Mouse (Mus musculus) hindbrain, embryonic 13.5 days (tissue): Measurements from ENCODE around the gene Nxt1. TPM values are rescaled to one million over a fixed set of nuclear protein-coding genes. Genes with fewer than 3 reads are reported as not detected.

Experiments
- ATAC-seq: fragments of 200-750 bp; cut with Nextera tagmentation; 2 replicates; pipeline ENCODE4 v1.8.0; 2017; ENCODE audit warnings: moderate TSS enrichment; ENCODE audit not compliant: low FRiP score
- H3K27ac ChIP-seq: fragments of 300-500 bp; sonication (generic); 2 replicates; pipeline ENCODE4 v1.5.1; 2015; ENCODE audit warnings: inconsistent platforms, mild to moderate bottlenecking, moderate library complexity
- H3K27me3 ChIP-seq: fragments of 300-500 bp; sonication (generic); 2 replicates; pipeline ENCODE4 v1.6.1; 2015; ENCODE audit warnings: mild to moderate bottlenecking, inconsistent platforms
- H3K36me3 ChIP-seq: fragments of 300-500 bp; sonication (generic); 2 replicates; pipeline ENCODE4 v1.6.1; 2015; ENCODE audit warnings: mild to moderate bottlenecking, inconsistent platforms
- H3K4me1 ChIP-seq: fragments of 300-500 bp; sonication (generic); replicated peaks from 2 replicates; pipeline ENCODE4 v1.6.1; 2015; ENCODE audit warnings: inconsistent platforms
- H3K4me2 ChIP-seq: fragments of 300-500 bp; sonication (generic); 2 replicates; pipeline ENCODE4 v1.6.1; 2015; ENCODE audit warnings: inconsistent platforms, mild to moderate bottlenecking, moderate library complexity
- H3K4me3 ChIP-seq: fragments of 300-500 bp; sonication (generic); 2 replicates; pipeline ENCODE4 v1.5.1; 2015; ENCODE audit warnings: mild to moderate bottlenecking, inconsistent platforms
- H3K9ac ChIP-seq: fragments of 300-500 bp; sonication (generic); 2 replicates; pipeline ENCODE4 v1.6.1; 2015; ENCODE audit warnings: mild to moderate bottlenecking, inconsistent platforms
- H3K9me3 ChIP-seq: fragments of 300-500 bp; sonication (generic); 2 replicates; pipeline ENCODE4 v1.6.1; 2016; ENCODE audit warnings: inconsistent platforms
- WGBS: fragments of 180-500 bp; shearing (Covaris S2); methylation state at CpG from one replicate; pipeline ENCODE4 v1.1.7; 2015; 5-methylcytosine and 5-hydroxymethylcytosine counted together
- polyA plus RNA-seq: library from polyadenylated mRNA; unstranded; fragments of >200 nt; fragmentation: Nextera tagmentation; extraction: Ambion mirVana; gene quantifications from 2 replicates; pipeline ENCODE4 v1.2.1, GENCODE M21; 2015

Nxt1 gene
- polyA plus RNA-seq, 1 experiment from 2014 or later = 53.0 TPM

DNA sequence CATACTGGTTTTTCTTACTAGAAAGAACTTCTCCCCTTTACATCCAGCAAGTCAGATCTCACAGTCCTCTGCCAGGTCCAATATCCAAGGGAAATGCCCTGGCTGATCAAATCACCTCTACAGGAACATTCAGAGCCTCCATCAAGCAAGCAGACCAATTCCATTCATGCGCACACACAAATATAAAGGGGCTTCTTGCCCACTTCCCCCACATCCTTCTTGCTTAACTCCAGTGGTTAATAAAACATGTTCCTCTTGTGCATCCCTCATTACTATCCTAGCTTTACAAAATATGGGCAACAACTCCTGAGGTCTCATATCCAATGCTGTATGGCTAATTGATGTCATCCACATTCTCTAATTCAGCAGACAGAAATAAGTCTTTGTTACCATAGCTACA, 8.9 kb upstream of the Nxt1 start:
- Histone ChIP-seq H3K9me3 (no peaks in the 10 kb centered on the region), H3K27me3 (no peaks in the 10 kb centered on the region), H3K9ac (no peak overlapping the region), H3K4me1 (no peaks in the 10 kb centered on the region), H3K4me2 (no peak overlapping the region), H3K4me3 (no peak overlapping the region), H3K27ac (no peak overlapping the region), H3K36me3 (no peaks in the 10 kb centered on the region)
- no peak for ATAC-seq
- 91% methylated on average over 1 of the region's 1 CpGs for WGBS

DNA sequence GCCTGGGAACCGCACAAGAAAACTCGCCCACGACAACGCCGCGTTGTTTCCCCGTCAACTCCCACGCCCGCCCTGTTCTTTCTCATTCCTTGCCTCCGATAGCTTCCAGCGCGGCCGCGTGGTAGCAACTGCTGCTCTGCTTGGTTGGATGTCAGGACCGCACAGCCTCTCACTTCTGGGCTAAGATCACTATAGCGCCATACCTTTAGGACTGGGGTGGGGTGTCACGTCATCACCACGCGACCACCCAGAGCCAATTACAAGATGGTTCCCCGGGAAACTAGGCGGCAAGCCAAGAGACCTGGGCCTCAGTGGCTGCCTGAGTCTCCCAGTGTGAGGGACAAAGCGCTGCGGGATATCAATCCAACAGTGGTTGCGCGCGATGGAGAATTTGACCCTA, 5.4 kb downstream of the Nxt1 start:
- peaks cover 61% of the 10 kb centered on the region for H3K4me1 ChIP-seq
- ATAC-seq = peak; percentile 50
- peaks cover 21% of the 10 kb centered on the region for H3K36me3 ChIP-seq
- peak overlapping the region; percentile 94 for H3K4me2 ChIP-seq
- H3K27me3 ChIP-seq = no peaks in the 10 kb centered on the region
- peak overlapping the region; percentile 63 for H3K9ac ChIP-seq
- WGBS = 5% methylated on average over 26 of the region's 26 CpGs
- no peaks in the 10 kb centered on the region for H3K9me3 ChIP-seq
- peak overlapping the region; percentile 85 for H3K27ac ChIP-seq
- peak overlapping the region; percentile 46 for H3K4me3 ChIP-seq

DNA sequence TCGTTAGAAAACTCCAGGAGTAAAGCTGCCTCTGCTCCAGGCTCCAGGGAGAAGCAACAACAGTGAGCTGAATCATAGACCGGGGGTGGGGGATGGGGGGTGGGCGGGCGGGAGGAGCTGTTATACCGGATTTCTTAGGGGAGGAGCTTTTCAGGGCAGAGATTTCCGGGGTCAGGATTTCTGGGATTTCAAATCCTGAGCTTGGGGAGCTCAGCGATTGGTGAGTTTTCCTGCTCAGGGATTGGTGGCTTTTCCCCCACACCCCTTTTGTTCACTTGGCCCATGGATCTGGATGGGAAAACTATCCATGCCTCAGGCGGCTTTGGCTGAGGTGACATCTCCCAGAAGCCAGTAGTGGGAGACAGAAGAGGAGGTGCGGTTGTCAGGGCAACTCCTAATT, 6.9 kb downstream of the Nxt1 start:
- WGBS = 3% methylated on average over 9 of the region's 9 CpGs
- H3K9ac ChIP-seq = no peak overlapping the region
- H3K4me1 ChIP-seq = peaks cover 48% of the 10 kb centered on the region
- peaks cover 31% of the 10 kb centered on the region for H3K36me3 ChIP-seq
- ATAC-seq = peak; percentile 1; the same call in 1 of the 2 replicates
- peak overlapping the region; percentile 83 for H3K27ac ChIP-seq
- H3K27me3 ChIP-seq = no peaks in the 10 kb centered on the region
- H3K9me3 ChIP-seq = no peaks in the 10 kb centered on the region
- H3K4me3 ChIP-seq = peak overlapping the region; percentile 17
- peak overlapping the region; percentile 94 for H3K4me2 ChIP-seq

DNA sequence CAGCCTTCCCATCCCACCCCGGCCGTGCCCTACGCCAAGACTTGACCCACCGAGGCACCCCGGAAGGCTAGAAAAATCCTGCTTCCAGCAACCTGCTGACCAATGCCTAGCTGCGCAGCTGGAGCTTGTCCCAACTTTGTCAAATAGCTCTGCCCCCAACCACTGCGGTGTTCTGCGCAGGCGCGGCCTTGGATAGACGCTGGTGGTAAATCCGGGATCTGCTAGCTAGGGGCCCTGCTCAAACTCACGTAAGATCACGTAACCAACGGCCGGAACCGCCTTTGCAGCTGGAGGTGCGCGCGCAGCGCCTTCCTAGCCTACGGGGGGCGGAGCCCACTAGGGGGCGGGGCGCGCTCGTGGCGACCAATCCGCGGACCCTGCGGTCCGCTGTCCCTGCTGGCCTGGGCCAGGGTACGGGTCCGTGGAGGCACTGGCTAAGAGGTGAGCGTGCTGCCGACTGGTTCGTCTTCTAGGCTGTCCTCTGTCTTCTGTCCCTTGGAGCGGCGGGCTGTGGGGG, 8.4 kb downstream of the Nxt1 start, which contains the start of gene Gzf1:
Gzf1 (plus strand) TSS at position 249 of the 517 bp plus-strand sequence.
- no peaks in the 10 kb centered on the region for H3K27me3 ChIP-seq
- H3K9ac ChIP-seq = peak within 1 kb of the TSS; percentile 85
- peak within 1 kb of the TSS; percentile 71 for H3K4me3 ChIP-seq
- peaks cover 57% of the 10 kb centered on the region for H3K4me1 ChIP-seq
- peak; percentile 95 for ATAC-seq
- WGBS = under 1% methylated on average over 39 of the region's 39 CpGs
- peak within 1 kb of the TSS; percentile 94 for H3K4me2 ChIP-seq
- peak within 1 kb of the TSS; percentile 89 for H3K27ac ChIP-seq
- peaks cover 34% of the 10 kb centered on the region for H3K36me3 ChIP-seq
- H3K9me3 ChIP-seq = no peaks in the 10 kb centered on the region

GRCm38 (mm10) chr2:148681461-148681891, 9.1 kb downstream of the Nxt1 start:
- peaks cover 59% of the 10 kb centered on the region for H3K4me1 ChIP-seq
- no peaks in the 10 kb centered on the region for H3K27me3 ChIP-seq
- peak overlapping the region; percentile 94 for H3K4me2 ChIP-seq
- peak; percentile 60 for ATAC-seq
- H3K9ac ChIP-seq = peak overlapping the region; percentile 85
- H3K9me3 ChIP-seq = no peaks in the 10 kb centered on the region
- H3K27ac ChIP-seq = peak overlapping the region; percentile 89
- H3K4me3 ChIP-seq = peak overlapping the region; percentile 71
- 8% methylated on average over 17 of the region's 17 CpGs for WGBS
- peaks cover 34% of the 10 kb centered on the region for H3K36me3 ChIP-seq

- H3K27me3 ChIP-seq = no peaks in the 10 kb centered on the region
- H3K4me1 ChIP-seq = peaks cover 46% of the 10 kb centered on the region
- H3K9me3 ChIP-seq = no peaks in the 10 kb centered on the region
- no peak overlapping the region for H3K4me3 ChIP-seq
- no peak overlapping the region for H3K9ac ChIP-seq
- WGBS = 100% methylated on average over 1 of the region's 1 CpGs
- H3K4me2 ChIP-seq = no peak overlapping the region
- no peak for ATAC-seq
- peaks cover 45% of the 10 kb centered on the region for H3K36me3 ChIP-seq
- H3K27ac ChIP-seq = no peak overlapping the region
Measured at GRCm38 (mm10) chr2:148683031-148683430, 10.6 kb downstream of the Nxt1 start.

GRCm38 (mm10) chr2:148684972-148685371, 12.6 kb downstream of the Nxt1 start:
- Histone ChIP-seq H3K36me3 (peaks cover 57% of the 10 kb centered on the region), H3K4me2 (no peak overlapping the region), H3K4me3 (no peak overlapping the region), H3K9ac (no peak overlapping the region), H3K4me1 (peaks cover 28% of the 10 kb centered on the region), H3K9me3 (no peaks in the 10 kb centered on the region), H3K27me3 (no peaks in the 10 kb centered on the region), H3K27ac (no peak overlapping the region)
- 100% methylated on average over 2 of the region's 2 CpGs for WGBS
- ATAC-seq = no peak

GRCm38 (mm10) chr2:148685709-148686108, 13.3 kb downstream of the Nxt1 start:
- ATAC-seq = no peak
- no peak overlapping the region for H3K4me2 ChIP-seq
- WGBS = 90% methylated on average over 3 of the region's 3 CpGs
- no peak overlapping the region for H3K4me3 ChIP-seq
- H3K27ac ChIP-seq = no peak overlapping the region
- no peaks in the 10 kb centered on the region for H3K9me3 ChIP-seq
- no peak overlapping the region for H3K9ac ChIP-seq
- no peaks in the 10 kb centered on the region for H3K27me3 ChIP-seq
- peaks cover 22% of the 10 kb centered on the region for H3K4me1 ChIP-seq
- peaks cover 64% of the 10 kb centered on the region for H3K36me3 ChIP-seq

- Histone ChIP-seq H3K4me1 (peaks cover 18% of the 10 kb centered on the region), H3K27ac (no peak overlapping the region), H3K4me2 (no peak overlapping the region), H3K9me3 (no peaks in the 10 kb centered on the region), H3K36me3 (peaks cover 76% of the 10 kb centered on the region), H3K4me3 (no peak overlapping the region), H3K27me3 (no peaks in the 10 kb centered on the region), H3K9ac (no peak overlapping the region)
- WGBS = 95% methylated on average over 1 of the region's 1 CpGs
- ATAC-seq = no peak
Measured at GRCm38 (mm10) chr2:148686862-148687261, 14.5 kb downstream of the Nxt1 start.

DNA sequence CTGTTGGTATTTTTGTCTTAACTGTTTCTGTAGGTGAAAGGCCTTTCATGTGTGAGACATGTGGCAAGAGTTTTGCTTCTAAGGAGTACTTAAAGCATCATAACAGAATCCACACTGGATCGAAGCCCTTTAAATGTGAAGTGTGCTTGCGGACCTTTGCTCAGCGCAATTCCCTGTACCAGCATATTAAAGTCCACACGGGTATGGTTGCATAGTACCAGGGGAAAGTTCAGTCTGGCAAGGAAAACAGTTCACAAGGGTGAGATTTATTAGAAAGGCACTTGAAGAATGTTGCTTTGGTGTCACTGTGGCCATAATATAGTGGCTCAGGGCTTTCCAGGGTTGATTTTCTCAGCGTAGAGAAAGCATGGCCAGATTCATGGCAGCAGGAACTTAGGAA, 15.6 kb downstream of the Nxt1 start:
- Histone ChIP-seq H3K27me3 (no peaks in the 10 kb centered on the region), H3K4me3 (no peak overlapping the region), H3K36me3 (peaks cover 84% of the 10 kb centered on the region), H3K27ac (no peak overlapping the region), H3K9ac (no peak overlapping the region), H3K9me3 (no peaks in the 10 kb centered on the region), H3K4me2 (no peak overlapping the region), H3K4me1 (peaks cover 11% of the 10 kb centered on the region)
- no peak for ATAC-seq
- 97% methylated on average over 5 of the region's 5 CpGs for WGBS

GRCm38 (mm10) chr2:148689444-148690140, 17.2 kb downstream of the Nxt1 start:
- Histone ChIP-seq H3K27me3 (no peaks in the 10 kb centered on the region), H3K4me1 (peaks cover 11% of the 10 kb centered on the region), H3K27ac (no peak overlapping the region), H3K4me2 (no peak overlapping the region), H3K9me3 (no peaks in the 10 kb centered on the region), H3K9ac (no peak overlapping the region), H3K36me3 (peaks cover 87% of the 10 kb centered on the region), H3K4me3 (no peak overlapping the region)
- no peak for ATAC-seq
- WGBS = 93% methylated on average over 6 of the region's 6 CpGs

- Histone ChIP-seq H3K9ac (no peak overlapping the region), H3K27ac (no peak overlapping the region), H3K9me3 (no peaks in the 10 kb centered on the region), H3K4me1 (peaks cover 5% of the 10 kb centered on the region; the same call in 1 of the 2 replicates), H3K4me3 (no peak overlapping the region), H3K36me3 (peaks cover 87% of the 10 kb centered on the region), H3K27me3 (no peaks in the 10 kb centered on the region), H3K4me2 (no peak overlapping the region)
- 95% methylated on average over 3 of the region's 3 CpGs for WGBS
- ATAC-seq = no peak
Measured at GRCm38 (mm10) chr2:148690291-148690690, 17.9 kb downstream of the Nxt1 start.

DNA sequence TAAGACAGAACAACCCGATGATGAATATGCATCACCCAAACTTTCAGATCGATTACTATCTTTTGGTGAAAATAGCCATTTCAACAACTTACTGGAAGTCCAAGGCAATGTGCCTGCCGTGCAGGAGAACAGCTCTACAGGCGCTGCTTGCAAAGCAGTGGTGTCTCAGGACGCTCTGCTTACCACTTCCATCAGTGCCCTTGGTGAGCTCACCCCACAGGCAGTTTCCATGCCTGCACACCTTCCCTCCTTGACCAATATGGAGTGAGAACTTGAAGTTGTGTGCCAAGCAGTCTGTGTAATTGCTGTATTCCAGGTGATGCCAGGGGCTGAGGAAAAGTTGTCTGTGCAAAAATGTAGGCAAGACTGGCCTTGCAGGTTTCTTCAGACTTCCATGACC, 18.4 kb downstream of the Nxt1 start:
- Histone ChIP-seq H3K4me3 (no peak overlapping the region), H3K36me3 (peaks cover 89% of the 10 kb centered on the region), H3K27me3 (no peaks in the 10 kb centered on the region), H3K4me1 (peaks cover 3% of the 10 kb centered on the region; the same call in 1 of the 2 replicates), H3K9me3 (no peaks in the 10 kb centered on the region), H3K9ac (no peak overlapping the region), H3K27ac (no peak overlapping the region), H3K4me2 (no peak overlapping the region)
- ATAC-seq = no peak
- WGBS = 98% methylated on average over 5 of the region's 5 CpGs
